Mouse (Mus musculus) adrenal gland, adult 2 months (tissue): ENCODE data around the gene Ccdc90b. TPM values are rescaled to one million over a fixed set of nuclear protein-coding genes. Genes with fewer than 3 reads are reported as not detected.

Experiments
- polyA plus RNA-seq: library from polyadenylated mRNA; depleted of rRNA; stranded (reverse); fragments of >200 nt; gene quantifications from 2 replicates; pipeline ENCODE4 v1.2.3, GENCODE M21; 2012; rRNA removed
- total RNA-seq, 2 experiments: library from RNA; stranded (reverse); gene quantifications; 2 replicates each; pipeline ENCODE4 v1.2.3; 2021

The Ccdc90b gene
- total and polyA plus RNA-seq, 3 experiments: 4.6 to 48.8 (median 43.7) TPM

Other genes starting within 250 kb of the Ccdc90b start
- 1 to 10 TPM; 6.6 to 8.5 TPM for gene Ankrd42, start 76.0 kb downstream of the Ccdc90b start, total RNA-seq
- gene Ankrd42, start 76.0 kb downstream of the Ccdc90b start, polyA plus RNA-seq: 1.1 and 1.3 TPM in 2 replicates
- gene Pcf11, start 108.8 kb downstream of the Ccdc90b start, total RNA-seq: 10 to 100 TPM; 45.2 to 68.5 TPM
- gene Pcf11, start 108.8 kb downstream of the Ccdc90b start, polyA plus RNA-seq: 17.2 and 20.2 TPM in 2 replicates
- gene Rab30, start 180.5 kb downstream of the Ccdc90b start, total RNA-seq: 1 to 10 TPM; 3.7 to 5.0 TPM
- gene Rab30, start 180.5 kb downstream of the Ccdc90b start, polyA plus RNA-seq: 0.21 and 0.28 TPM in 2 replicates